Mouse (Mus musculus) heart, embryonic 13.5 days (tissue): ENCODE measurements around the gene Prdm11. TPM values are rescaled to one million over a fixed set of nuclear protein-coding genes. Genes with fewer than 3 reads are reported as not detected.

Source experiments
- ATAC-seq: fragments of 200-750 bp; cut with Nextera tagmentation; 2 replicates; pipeline ENCODE4 v1.8.0; 2017; ENCODE audit warnings: moderate TSS enrichment; ENCODE audit not compliant: insufficient number of reproducible peaks, low FRiP score, low TSS enrichment; ENCODE audit errors: extremely low read depth
- H3K27ac ChIP-seq: fragments of 300-500 bp; sonication (generic); replicated peaks from 2 replicates; pipeline ENCODE4 v1.5.1; 2015; ENCODE audit warnings: moderate library complexity, mild to moderate bottlenecking, inconsistent platforms
- H3K27me3 ChIP-seq: fragments of 300-500 bp; sonication (generic); replicated peaks from 2 replicates; pipeline ENCODE4 v1.6.1; 2015; ENCODE audit warnings: mild to moderate bottlenecking, inconsistent platforms
- H3K36me3 ChIP-seq: fragments of 300-500 bp; sonication (generic); 2 replicates; pipeline ENCODE4 v1.6.1; 2015; ENCODE audit warnings: mild to moderate bottlenecking, inconsistent platforms
- H3K4me1 ChIP-seq: fragments of 300-500 bp; sonication (generic); 2 replicates; pipeline ENCODE4 v1.6.1; 2015; ENCODE audit warnings: inconsistent platforms
- H3K4me2 ChIP-seq: fragments of 300-500 bp; sonication (generic); 2 replicates; pipeline ENCODE4 v1.6.1; 2015; ENCODE audit warnings: inconsistent platforms, mild to moderate bottlenecking, moderate library complexity
- H3K4me3 ChIP-seq: fragments of 300-500 bp; sonication (generic); 2 replicates; pipeline ENCODE4 v1.5.1; 2015; ENCODE audit warnings: moderate library complexity, mild to moderate bottlenecking, inconsistent platforms
- H3K9ac ChIP-seq: fragments of 300-500 bp; sonication (generic); 2 replicates; pipeline ENCODE4 v1.6.1; 2015; ENCODE audit warnings: inconsistent platforms, mild to moderate bottlenecking, moderate library complexity
- H3K9me3 ChIP-seq: fragments of 300-500 bp; sonication (generic); 2 replicates; pipeline ENCODE4 v1.6.1; 2016; ENCODE audit warnings: inconsistent platforms
- WGBS: fragments of 180-500 bp; shearing (Covaris S2); methylation state at CpG from one replicate; pipeline ENCODE4 v1.1.7; 2015; ENCODE audit warnings: mixed read lengths; 5-methylcytosine and 5-hydroxymethylcytosine counted together
- polyA plus RNA-seq: library from polyadenylated mRNA; unstranded; fragments of >200 nt; fragmentation: Nextera tagmentation; extraction: Ambion mirVana; gene quantifications from 2 replicates; pipeline ENCODE4 v1.2.1, GENCODE M21; 2015

The Prdm11 gene
- polyA plus RNA-seq, 1 experiment from 2014 or later, result 2.8 TPM

DNA sequence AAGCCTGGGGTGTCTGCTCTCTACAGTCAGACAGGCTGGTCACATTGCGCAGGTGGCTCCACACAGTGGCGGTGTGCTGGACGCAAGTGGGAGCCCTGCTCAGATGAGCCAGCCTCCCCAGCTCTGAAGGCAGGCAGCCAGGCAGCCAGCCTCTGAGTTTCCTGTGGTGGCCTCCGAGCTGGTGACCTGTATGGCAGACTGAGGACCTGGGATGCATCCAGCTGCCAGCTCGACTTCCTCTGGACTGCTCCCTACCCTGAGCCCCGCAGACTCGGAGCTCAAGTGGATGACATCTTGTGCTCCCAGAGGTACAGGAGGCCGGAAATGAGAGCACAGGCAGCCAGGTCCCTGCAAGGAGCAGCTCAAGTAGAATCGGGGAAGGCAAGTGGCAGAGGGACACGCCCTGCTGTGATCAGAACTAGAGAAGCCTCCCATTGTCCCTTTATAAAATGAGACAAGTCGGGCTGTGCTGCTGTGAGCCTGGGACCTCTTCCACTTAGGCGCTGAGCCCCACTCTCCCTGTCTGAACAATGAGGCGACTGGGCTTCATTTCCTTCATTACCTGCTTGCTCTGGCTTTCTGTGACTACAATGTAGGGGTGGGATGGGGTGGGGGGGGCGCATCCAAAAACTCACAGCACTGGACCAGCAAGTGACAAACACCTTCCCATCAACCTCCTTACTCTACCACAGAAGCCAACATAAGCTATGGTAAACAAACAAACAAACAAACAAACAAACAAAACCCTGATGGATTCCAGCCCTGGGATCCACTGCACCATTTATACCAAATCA, 16.5 kb downstream of the Prdm11 start:
- H3K9me3 ChIP-seq, result no peaks in the 10 kb centered on the region
- WGBS, result 35% methylated on average over 14 of the region's 14 CpGs
- H3K4me2 ChIP-seq, result peak overlapping the region; percentile 37
- no peaks in the 10 kb centered on the region for H3K27me3 ChIP-seq
- H3K27ac ChIP-seq, result peak overlapping the region; percentile 69
- H3K4me3 ChIP-seq, result no peak overlapping the region; the same call in 1 of the 2 replicates
- H3K4me1 ChIP-seq, result peaks cover 69% of the 10 kb centered on the region
- peak; percentile 12; the same call in 1 of the 2 replicates for ATAC-seq
- H3K36me3 ChIP-seq, result no peaks in the 10 kb centered on the region; the same call in 1 of the 2 replicates
- peak overlapping the region; percentile 66 for H3K9ac ChIP-seq

DNA sequence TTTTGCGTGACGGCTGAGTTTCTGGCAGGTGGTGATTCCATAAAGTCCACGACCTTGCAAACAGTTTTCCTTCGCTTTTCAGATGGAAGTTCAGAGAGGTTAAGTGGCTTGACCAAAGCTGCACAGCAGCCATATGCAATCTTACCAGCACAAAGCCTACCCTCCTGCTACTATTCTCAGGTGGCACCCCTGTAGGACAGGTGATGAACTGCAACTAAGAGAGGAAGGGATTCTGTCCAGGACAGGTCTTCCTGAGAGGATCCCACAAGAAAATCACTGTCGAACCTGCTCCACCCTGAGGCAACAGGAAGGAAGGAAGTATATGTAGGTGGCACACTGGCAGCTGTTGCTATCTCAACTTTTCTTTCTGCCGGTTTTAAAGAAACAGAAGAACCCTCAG, 17.1 kb downstream of the Prdm11 start:
- Histone ChIP-seq H3K36me3 (peaks cover 3% of the 10 kb centered on the region), H3K9me3 (no peaks in the 10 kb centered on the region), H3K9ac (peak overlapping the region; percentile 66; the same call in 1 of the 2 replicates), H3K27me3 (no peaks in the 10 kb centered on the region), H3K4me3 (no peak overlapping the region), H3K4me1 (peaks cover 69% of the 10 kb centered on the region), H3K4me2 (peak overlapping the region; percentile 37), H3K27ac (peak overlapping the region; percentile 69)
- 72% methylated on average over 6 of the region's 6 CpGs for WGBS
- no peak for ATAC-seq

- H3K27ac ChIP-seq, result no peak overlapping the region
- H3K4me2 ChIP-seq, result no peak overlapping the region
- H3K9me3 ChIP-seq, result peaks cover 6% of the 10 kb centered on the region
- no peak overlapping the region; the same call in 1 of the 2 replicates for H3K9ac ChIP-seq
- no peaks in the 10 kb centered on the region for H3K27me3 ChIP-seq
- H3K4me1 ChIP-seq, result peaks cover 60% of the 10 kb centered on the region
- WGBS, result 81% methylated on average over 7 of the region's 7 CpGs
- H3K36me3 ChIP-seq, result peaks cover 15% of the 10 kb centered on the region
- ATAC-seq, result no peak
- H3K4me3 ChIP-seq, result no peak overlapping the region
Measured at GRCm38 (mm10) chr2:93027713-93028112, 18.3 kb downstream of the Prdm11 start.

- no peak for ATAC-seq
- Histone ChIP-seq H3K4me1 (peaks cover 27% of the 10 kb centered on the region), H3K27ac (no peak overlapping the region), H3K4me2 (no peak overlapping the region), H3K9me3 (peaks cover 9% of the 10 kb centered on the region), H3K27me3 (no peaks in the 10 kb centered on the region), H3K36me3 (peaks cover 26% of the 10 kb centered on the region), H3K9ac (0 out of 2 replicates have a peak overlapping the region, but pooled peaks have one; percentile 6), H3K4me3 (no peak overlapping the region)
- WGBS, result 72% methylated on average over 3 of the region's 3 CpGs
Measured at GRCm38 (mm10) chr2:93024431-93024830, 21.5 kb downstream of the Prdm11 start.

- H3K27ac ChIP-seq, result peak overlapping the region; percentile 78
Measured at GRCm38 (mm10) chr2:93018854-93019253, 27.1 kb downstream of the Prdm11 start.

DNA sequence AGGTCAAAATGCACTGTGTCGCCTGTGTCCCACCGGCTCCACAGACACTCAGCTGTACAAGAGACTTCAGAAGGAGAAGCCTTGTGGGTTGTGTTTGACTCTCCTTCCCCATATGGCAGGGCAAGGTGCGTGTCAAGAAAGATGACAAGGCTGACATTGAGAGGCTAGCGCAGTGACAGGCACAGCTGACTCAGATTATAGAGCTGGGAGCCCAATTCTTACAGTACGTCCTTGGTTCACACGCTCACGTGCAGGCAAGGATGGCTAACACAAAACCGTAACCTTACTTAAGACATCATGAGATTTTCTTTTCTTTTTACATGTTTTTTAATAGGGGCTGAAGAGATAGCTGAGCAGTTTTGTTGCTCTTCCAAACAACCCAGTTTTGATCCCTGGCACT, 28.8 kb downstream of the Prdm11 start:
- Histone ChIP-seq H3K4me2 (no peak overlapping the region), H3K9ac (no peak overlapping the region), H3K9me3 (no peaks in the 10 kb centered on the region), H3K27me3 (no peaks in the 10 kb centered on the region), H3K27ac (no peak overlapping the region), H3K4me1 (peaks cover 50% of the 10 kb centered on the region), H3K4me3 (no peak overlapping the region), H3K36me3 (peaks cover 14% of the 10 kb centered on the region)
- 94% methylated on average over 8 of the region's 8 CpGs for WGBS
- ATAC-seq, result no peak

More at GRCm38 (mm10) chr2:93018854-93019253, 27.1 kb downstream of the Prdm11 start:
- Histone ChIP-seq H3K4me1 (peaks cover 42% of the 10 kb centered on the region), H3K9me3 (peaks cover 9% of the 10 kb centered on the region), H3K36me3 (peaks cover 23% of the 10 kb centered on the region), H3K9ac (peak overlapping the region; percentile 50; the same call in 1 of the 2 replicates), H3K4me3 (no peak overlapping the region), H3K27me3 (no peaks in the 10 kb centered on the region), H3K4me2 (0 out of 2 replicates have a peak overlapping the region, but pooled peaks have one; percentile 18)
- ATAC-seq, result no peak
- WGBS, result 45% methylated on average over 5 of the region's 5 CpGs

- peaks cover 24% of the 10 kb centered on the region for H3K36me3 ChIP-seq
- peaks cover 50% of the 10 kb centered on the region for H3K4me1 ChIP-seq
- no peak; the same call in 1 of the 2 replicates for ATAC-seq
- H3K4me2 ChIP-seq, result peak overlapping the region; percentile 95
- 3% methylated on average over 35 of the region's 40 CpGs for WGBS
- no peaks in the 10 kb centered on the region for H3K9me3 ChIP-seq
- peak overlapping the region; percentile 90 for H3K9ac ChIP-seq
- H3K27ac ChIP-seq, result peak overlapping the region; percentile 93
- no peaks in the 10 kb centered on the region for H3K27me3 ChIP-seq
- peak overlapping the region; percentile 68 for H3K4me3 ChIP-seq
Measured at GRCm38 (mm10) chr2:93015041-93015440, 30.9 kb downstream of the Prdm11 start.

GRCm38 (mm10) chr2:93014093-93014937, 31.7 kb downstream of the Prdm11 start:
- peak overlapping the region; percentile 95 for H3K4me2 ChIP-seq
- peaks cover 28% of the 10 kb centered on the region for H3K36me3 ChIP-seq
- peak overlapping the region; percentile 90 for H3K9ac ChIP-seq
- peak; percentile 67 for ATAC-seq
- 5% methylated on average over 30 of the region's 50 CpGs for WGBS
- peak overlapping the region; percentile 93 for H3K27ac ChIP-seq
- H3K4me1 ChIP-seq, result peaks cover 49% of the 10 kb centered on the region
- peak overlapping the region; percentile 68 for H3K4me3 ChIP-seq
- H3K27me3 ChIP-seq, result no peaks in the 10 kb centered on the region
- no peaks in the 10 kb centered on the region for H3K9me3 ChIP-seq

DNA sequence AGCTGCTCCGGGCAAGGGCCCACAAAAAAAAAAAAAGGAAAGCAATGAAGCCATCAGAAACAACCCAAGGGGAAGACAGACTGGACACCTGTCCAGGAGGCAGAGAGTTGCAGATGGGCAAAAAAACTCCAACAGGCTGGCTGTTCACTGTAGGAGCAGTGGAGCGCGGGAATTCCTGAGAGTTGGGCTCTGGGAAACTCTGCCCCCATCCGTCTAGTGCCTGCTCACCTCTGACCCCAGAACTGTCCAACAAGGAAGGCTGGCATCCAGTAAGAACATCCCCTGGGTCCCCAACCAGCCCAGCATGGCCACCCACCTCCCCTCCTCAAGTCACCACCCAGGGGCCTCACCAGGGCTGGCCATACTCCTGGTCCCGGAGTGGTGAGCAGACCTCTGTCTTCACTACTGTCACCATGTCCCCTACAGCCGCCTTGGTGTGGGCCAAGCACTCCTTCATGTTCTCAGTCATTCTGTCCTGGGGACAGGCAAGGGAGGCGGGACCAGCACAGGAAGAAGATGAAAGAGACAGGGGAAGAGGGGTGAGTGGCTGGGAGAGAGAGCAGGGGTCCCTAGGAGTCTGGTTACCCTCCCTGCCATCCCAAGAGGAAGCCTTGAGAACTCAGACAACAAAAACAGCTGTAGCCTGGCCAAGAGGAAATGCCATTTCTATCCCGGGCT, 32.4 kb downstream of the Prdm11 start:
- Histone ChIP-seq H3K9ac (peak overlapping the region; percentile 90), H3K4me2 (peak overlapping the region; percentile 95), H3K4me1 (peaks cover 42% of the 10 kb centered on the region), H3K4me3 (peak overlapping the region; percentile 68), H3K9me3 (no peaks in the 10 kb centered on the region), H3K36me3 (peaks cover 36% of the 10 kb centered on the region), H3K27ac (peak overlapping the region; percentile 93), H3K27me3 (no peaks in the 10 kb centered on the region)
- 61% methylated on average over 8 of the region's 8 CpGs for WGBS
- no peak for ATAC-seq

- Histone ChIP-seq H3K4me3 (no peak overlapping the region), H3K9me3 (no peaks in the 10 kb centered on the region), H3K4me1 (peaks cover 42% of the 10 kb centered on the region), H3K4me2 (no peak overlapping the region), H3K9ac (no peak overlapping the region), H3K27ac (no peak overlapping the region), H3K36me3 (peaks cover 42% of the 10 kb centered on the region), H3K27me3 (no peaks in the 10 kb centered on the region)
- WGBS, result 92% methylated on average over 3 of the region's 3 CpGs
- ATAC-seq, result no peak
Measured at GRCm38 (mm10) chr2:93012976-93013375, 33.0 kb downstream of the Prdm11 start.

- Histone ChIP-seq H3K4me2 (no peak overlapping the region), H3K36me3 (peaks cover 48% of the 10 kb centered on the region), H3K4me1 (peaks cover 34% of the 10 kb centered on the region), H3K4me3 (no peak overlapping the region), H3K27me3 (no peaks in the 10 kb centered on the region), H3K9me3 (no peaks in the 10 kb centered on the region), H3K9ac (no peak overlapping the region), H3K27ac (no peak overlapping the region)
- ATAC-seq, result no peak
- 84% methylated on average over 9 of the region's 9 CpGs for WGBS
Measured at GRCm38 (mm10) chr2:93011933-93012332, 34.0 kb downstream of the Prdm11 start.
